Mouse (Mus musculus) forebrain, embryonic 11.5 days (tissue): ENCODE measurements at regions not wholly inside any gene's neighbourhood (a gene's known extent, or its start where the extent isn't known, plus 50 kb on each side); places are given as distances from the start of the nearest gene placed in this dataset.

Source experiments
- ATAC-seq: fragments of 200-750 bp; cut with Nextera tagmentation; replicated peaks from 2 replicates; pipeline ENCODE4 v1.8.0; 2017; ENCODE audit warnings: moderate TSS enrichment; ENCODE audit not compliant: low FRiP score
- DNase-seq: peaks from one replicate; pipeline ENCODE4 v3.0.0-alpha.2; 2017; ENCODE audit warnings: low spot score
- H3K27ac ChIP-seq: fragments of 300-500 bp; sonication (generic); 2 replicates; pipeline ENCODE4 v1.5.1; 2014; ENCODE audit warnings: low read depth, low read length
- H3K27me3 ChIP-seq: fragments of 300-500 bp; sonication (generic); 2 replicates; pipeline ENCODE4 v1.6.1; 2014; ENCODE audit warnings: mild to moderate bottlenecking, low read length, mixed read lengths; ENCODE audit not compliant: control insufficient read depth, insufficient read depth
- H3K36me3 ChIP-seq: fragments of 300-500 bp; sonication (generic); 2 replicates; pipeline ENCODE4 v1.6.1; 2014; ENCODE audit warnings: mild to moderate bottlenecking, low read length, moderate library complexity, mixed read lengths; ENCODE audit not compliant: control insufficient read depth, insufficient read depth
- H3K4me1 ChIP-seq: fragments of 300-500 bp; sonication (generic); replicated peaks from 2 replicates; pipeline ENCODE4 v1.6.1; 2014; ENCODE audit warnings: low read length, mixed read lengths; ENCODE audit not compliant: control insufficient read depth, insufficient read depth
- H3K4me2 ChIP-seq: fragments of 300-500 bp; sonication (generic); 2 replicates; pipeline ENCODE4 v1.6.1; 2014; ENCODE audit warnings: low read depth, mild to moderate bottlenecking, low read length, moderate library complexity, mixed read lengths; ENCODE audit not compliant: severe bottlenecking
- H3K4me3 ChIP-seq: fragments of 300-500 bp; sonication (generic); 2 replicates; pipeline ENCODE4 v1.5.1; 2014; ENCODE audit warnings: low read depth, low read length
- H3K9ac ChIP-seq: fragments of 300-500 bp; sonication (generic); 2 replicates; pipeline ENCODE4 v1.6.1; 2014; ENCODE audit warnings: low read length
- H3K9me3 ChIP-seq: fragments of 300-500 bp; sonication (generic); 2 replicates; pipeline ENCODE4 v1.6.1; 2016; ENCODE audit warnings: low read length, mixed read lengths; ENCODE audit not compliant: control insufficient read depth
- WGBS: fragments of 180-500 bp; shearing (Covaris S2); extraction: QIAGEN DNeasy Blood & Tissue Kit; methylation state at CpG from one replicate; pipeline ENCODE4 v1.1.7; 2014; 5-methylcytosine and 5-hydroxymethylcytosine counted together

DNA sequence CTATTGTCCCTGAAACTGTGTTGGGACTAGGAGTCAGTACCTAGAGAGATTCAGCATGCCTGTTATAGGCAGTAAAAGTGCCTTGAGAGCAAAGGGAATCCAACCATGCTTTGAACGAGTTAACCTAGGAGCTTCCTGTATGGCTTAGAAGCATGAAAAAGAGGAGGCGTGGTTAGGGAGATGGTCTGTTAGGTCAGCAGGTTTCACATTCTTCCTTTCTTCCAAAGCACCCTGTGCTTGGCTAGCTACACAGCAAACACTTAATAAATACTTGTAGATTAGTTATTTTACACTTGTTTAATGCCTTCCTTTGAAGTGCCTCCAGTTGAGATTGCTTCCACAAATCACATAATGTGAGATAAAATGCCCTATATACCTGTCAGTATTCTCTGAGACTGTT lies 284.9 kb upstream of the Adgra3 start:
- Histone ChIP-seq H3K27ac (no peak overlapping the region), H3K4me1 (no peaks in the 10 kb centered on the region), H3K4me3 (no peak overlapping the region), H3K4me2 (no peak overlapping the region), H3K9ac (no peak overlapping the region), H3K9me3 (no peaks in the 10 kb centered on the region), H3K36me3 (no peaks in the 10 kb centered on the region), H3K27me3 (no peaks in the 10 kb centered on the region)
- no peak for DNase-seq
- WGBS = 75% methylated on average over 2 of the region's 2 CpGs
- no peak for ATAC-seq

DNA sequence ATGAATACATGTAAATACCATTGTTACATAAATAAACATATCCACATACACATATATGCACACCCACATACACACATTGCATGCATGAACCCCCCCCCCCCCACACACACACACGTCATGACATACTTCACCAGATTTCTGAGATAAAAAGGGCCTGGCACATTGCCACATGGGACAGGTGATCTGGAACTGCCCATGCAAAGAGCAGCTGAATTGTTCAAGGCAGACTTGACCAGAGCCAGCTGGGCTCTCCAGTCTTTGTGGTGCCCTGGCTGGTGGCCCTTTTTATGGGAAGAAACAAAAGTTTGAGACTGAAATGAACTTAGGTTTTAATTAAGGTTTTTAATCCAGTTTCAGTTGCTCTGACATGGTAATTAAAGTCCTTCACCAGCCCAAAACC lies 250.7 kb upstream of the Adgra3 start:
- H3K4me3 ChIP-seq = no peak overlapping the region
- no peak overlapping the region for H3K4me2 ChIP-seq
- no peak overlapping the region for H3K9ac ChIP-seq
- 70% methylated on average over 1 of the region's 1 CpGs for WGBS
- DNase-seq (no peak), ATAC-seq (0 out of 2 replicates have a peak, but pooled peaks have one; percentile 39)
- no peaks in the 10 kb centered on the region for H3K27me3 ChIP-seq
- no peaks in the 10 kb centered on the region for H3K36me3 ChIP-seq
- no peak overlapping the region for H3K27ac ChIP-seq
- H3K4me1 ChIP-seq = no peaks in the 10 kb centered on the region
- no peaks in the 10 kb centered on the region for H3K9me3 ChIP-seq

DNA sequence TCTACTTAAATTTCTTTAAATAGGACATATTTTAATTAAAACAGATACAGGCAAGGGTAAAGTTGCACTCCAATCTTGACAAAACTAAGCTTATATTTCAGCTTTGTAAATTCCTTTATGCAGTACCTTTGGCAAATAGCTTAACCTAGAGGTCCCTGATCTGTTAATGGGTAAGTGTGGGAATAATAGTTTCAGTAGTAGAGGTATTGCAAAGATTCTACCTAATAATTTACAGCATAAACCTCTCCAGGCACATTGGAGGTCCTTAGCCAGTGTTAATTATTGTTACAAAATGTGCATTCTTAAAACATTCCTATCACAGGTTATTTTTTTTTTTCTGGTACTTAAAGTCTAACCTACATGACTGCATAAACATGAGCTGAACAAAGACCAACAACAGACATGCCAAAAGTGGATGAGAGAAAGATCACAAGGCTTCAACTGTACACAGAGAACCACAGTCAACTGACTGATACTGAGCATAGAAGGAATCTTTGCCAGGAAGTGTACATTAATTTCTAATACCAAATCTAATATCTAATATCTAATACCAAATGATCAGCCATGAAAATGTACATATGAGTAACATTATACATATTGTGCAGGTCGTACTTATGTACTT lies 245.2 kb upstream of the Adgra3 start:
- Histone ChIP-seq H3K9me3 (no peaks in the 10 kb centered on the region), H3K4me1 (no peaks in the 10 kb centered on the region), H3K4me3 (no peak overlapping the region), H3K27ac (no peak overlapping the region), H3K27me3 (no peaks in the 10 kb centered on the region), H3K36me3 (no peaks in the 10 kb centered on the region), H3K9ac (no peak overlapping the region), H3K4me2 (no peak overlapping the region)
- DNase-seq (no peak), ATAC-seq (no peak)
- 82% methylated on average over 1 of the region's 1 CpGs for WGBS

DNA sequence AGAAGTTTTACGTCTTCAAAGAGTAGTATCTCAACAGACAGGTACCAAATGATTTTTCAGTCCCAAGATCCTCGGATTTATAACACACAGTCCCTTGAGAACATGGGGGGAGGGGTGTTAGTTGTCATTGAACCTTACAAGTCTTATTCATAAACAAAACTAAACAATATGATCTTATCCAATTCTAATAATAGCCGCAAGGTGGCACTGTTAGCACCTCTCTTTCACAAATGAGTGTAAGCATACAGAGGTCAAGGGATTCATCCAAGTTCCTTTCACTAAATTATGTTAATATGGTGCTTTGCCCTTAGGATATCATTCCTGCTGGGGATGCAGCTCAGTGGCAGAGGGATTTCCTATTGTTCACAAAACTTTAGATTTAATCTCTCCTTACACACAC lies 235.0 kb upstream of the Adgra3 start:
- DNase-seq = no peak
- Histone ChIP-seq H3K36me3 (no peaks in the 10 kb centered on the region), H3K27ac (no peak overlapping the region), H3K4me2 (no peak overlapping the region), H3K4me1 (no peaks in the 10 kb centered on the region), H3K4me3 (no peak overlapping the region), H3K27me3 (no peaks in the 10 kb centered on the region), H3K9me3 (no peaks in the 10 kb centered on the region), H3K9ac (no peak overlapping the region)
- 62% methylated on average over 3 of the region's 3 CpGs for WGBS
- 0 out of 2 replicates have a peak, but pooled peaks have one; percentile 36 for ATAC-seq

DNA sequence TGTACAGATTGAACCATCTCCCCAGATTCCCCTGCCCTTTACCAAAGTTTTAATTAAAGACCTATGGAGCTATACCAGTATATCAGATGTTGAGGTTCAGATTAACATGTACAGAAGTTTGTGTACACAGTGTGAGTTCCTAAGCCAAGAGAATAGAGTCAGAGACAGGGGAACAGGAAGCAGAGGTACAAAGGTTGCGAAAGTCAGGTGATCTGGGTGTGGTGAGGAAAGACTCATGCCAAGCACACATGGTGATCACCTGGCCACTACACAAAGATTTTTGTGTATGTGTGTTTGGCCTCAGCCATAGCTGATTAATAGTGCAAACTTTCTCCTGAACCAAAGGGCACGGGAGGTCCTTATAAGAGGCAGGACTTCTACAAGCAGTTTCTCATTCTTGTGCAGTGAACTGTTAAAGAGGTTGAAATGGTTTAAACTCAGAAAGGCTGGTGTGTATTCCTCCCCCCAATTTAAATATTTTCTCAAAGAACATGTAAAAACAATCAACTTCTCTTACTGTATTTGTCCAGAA lies 232.1 kb upstream of the Adgra3 start:
- Histone ChIP-seq H3K27ac (no peak overlapping the region), H3K4me1 (no peaks in the 10 kb centered on the region), H3K36me3 (no peaks in the 10 kb centered on the region), H3K4me2 (no peak overlapping the region), H3K27me3 (no peaks in the 10 kb centered on the region), H3K9ac (no peak overlapping the region), H3K4me3 (no peak overlapping the region), H3K9me3 (no peaks in the 10 kb centered on the region)
- 68% methylated on average over 2 of the region's 2 CpGs for WGBS
- DNase-seq = no peak
- ATAC-seq = no peak

DNA sequence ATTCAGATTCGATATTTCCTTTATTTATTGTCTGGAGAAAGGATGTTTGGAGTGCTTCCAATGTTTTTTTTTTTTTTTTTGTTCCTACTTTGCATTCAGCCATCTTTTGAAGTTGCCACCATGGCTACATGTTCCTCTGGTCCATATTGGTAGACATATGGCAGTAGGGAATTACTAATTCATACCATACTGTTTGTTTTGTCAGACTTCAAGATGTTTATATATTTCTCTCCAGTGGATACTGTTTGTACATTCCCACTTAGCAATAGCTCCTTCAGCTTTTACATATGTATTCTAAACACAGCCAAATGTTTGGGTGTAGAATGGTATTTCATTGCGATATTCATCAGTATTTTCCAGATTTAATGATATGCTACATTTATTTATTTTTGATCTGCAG lies 201.6 kb upstream of the Adgra3 start:
- Histone ChIP-seq H3K36me3 (no peaks in the 10 kb centered on the region), H3K9ac (no peak overlapping the region), H3K4me3 (no peak overlapping the region), H3K4me2 (no peak overlapping the region), H3K27ac (no peak overlapping the region), H3K9me3 (no peaks in the 10 kb centered on the region), H3K27me3 (no peaks in the 10 kb centered on the region), H3K4me1 (no peaks in the 10 kb centered on the region)
- WGBS = 81% methylated on average over 2 of the region's 2 CpGs
- no peak for ATAC-seq
- no peak for DNase-seq

DNA sequence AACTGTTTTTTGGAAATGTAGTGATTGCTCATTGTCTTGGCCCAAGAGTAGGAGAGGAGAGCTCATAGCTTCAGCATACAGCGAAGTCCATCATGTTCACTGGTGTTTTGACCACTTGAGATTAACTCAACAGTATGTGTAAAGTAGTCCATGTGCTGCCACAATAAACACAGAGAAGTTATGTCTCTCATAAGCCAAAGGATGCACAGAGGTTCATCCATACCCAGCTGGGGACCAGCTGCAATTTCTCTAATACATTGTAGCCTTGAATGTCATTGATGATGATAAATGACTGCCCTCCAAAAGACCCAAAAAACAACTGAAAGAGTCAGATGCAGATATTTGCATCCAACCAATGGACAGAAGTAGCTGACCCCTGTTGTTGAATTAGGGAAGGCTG lies 199.2 kb upstream of the Adgra3 start:
- no peaks in the 10 kb centered on the region for H3K36me3 ChIP-seq
- H3K27ac ChIP-seq = no peak overlapping the region
- H3K4me2 ChIP-seq = no peak overlapping the region
- H3K9me3 ChIP-seq = no peaks in the 10 kb centered on the region
- no peak overlapping the region for H3K9ac ChIP-seq
- WGBS = 97% methylated on average over 1 of the region's 1 CpGs
- H3K4me3 ChIP-seq = no peak overlapping the region
- H3K4me1 ChIP-seq = no peaks in the 10 kb centered on the region
- DNase-seq = no peak
- no peak for ATAC-seq
- H3K27me3 ChIP-seq = no peaks in the 10 kb centered on the region

DNA sequence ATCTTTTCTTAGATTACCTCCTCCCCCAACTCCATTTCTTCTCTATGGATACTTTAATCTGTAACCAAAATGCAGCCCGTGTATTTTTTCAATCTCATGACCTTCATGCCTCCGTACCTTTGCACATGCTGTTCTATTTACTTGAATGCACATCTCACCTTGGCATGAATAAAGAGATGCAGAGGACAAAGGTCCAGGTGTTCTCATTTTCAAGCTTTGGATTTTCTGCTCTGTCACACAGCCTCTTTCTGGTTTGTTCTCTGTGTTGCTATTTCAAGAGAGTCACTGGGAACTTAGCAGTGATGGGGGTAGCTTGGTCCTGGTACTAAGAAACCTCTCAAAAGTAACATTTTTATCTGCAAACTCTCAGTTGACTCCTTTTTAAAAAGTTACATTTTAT lies 175.3 kb upstream of the Adgra3 start:
- H3K27me3 ChIP-seq = no peaks in the 10 kb centered on the region
- no peak overlapping the region for H3K27ac ChIP-seq
- WGBS = 79% methylated on average over 2 of the region's 2 CpGs
- DNase-seq = no peak
- H3K36me3 ChIP-seq = no peaks in the 10 kb centered on the region
- no peaks in the 10 kb centered on the region for H3K4me1 ChIP-seq
- no peak overlapping the region for H3K9ac ChIP-seq
- no peaks in the 10 kb centered on the region for H3K9me3 ChIP-seq
- ATAC-seq = no peak
- no peak overlapping the region for H3K4me3 ChIP-seq
- no peak overlapping the region for H3K4me2 ChIP-seq

DNA sequence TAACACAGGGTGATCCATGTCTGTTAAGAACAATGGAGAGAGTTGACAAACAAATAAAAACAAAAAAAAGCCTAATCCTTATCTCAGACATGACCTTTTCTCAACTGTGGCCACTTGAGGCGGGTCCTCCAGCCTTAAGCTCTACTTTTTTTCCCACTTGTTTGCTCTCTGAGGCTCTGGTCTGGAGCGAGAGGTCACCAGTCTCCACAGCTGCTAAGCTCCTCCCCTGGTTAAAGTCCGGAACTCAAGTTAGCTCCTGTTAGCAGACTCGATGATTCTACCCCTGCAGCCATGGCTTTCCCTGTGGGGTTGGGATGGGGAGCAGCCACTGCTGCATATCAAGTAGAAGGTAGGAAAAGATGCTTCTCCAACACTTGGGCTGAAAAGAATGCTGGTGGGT lies 158.2 kb upstream of the Adgra3 start:
- H3K27ac ChIP-seq = no peak overlapping the region
- no peak overlapping the region for H3K4me2 ChIP-seq
- WGBS = 45% methylated on average over 4 of the region's 4 CpGs
- no peaks in the 10 kb centered on the region for H3K36me3 ChIP-seq
- H3K4me1 ChIP-seq = no peaks in the 10 kb centered on the region
- H3K9ac ChIP-seq = no peak overlapping the region
- no peaks in the 10 kb centered on the region for H3K27me3 ChIP-seq
- DNase-seq = no peak
- no peak overlapping the region for H3K4me3 ChIP-seq
- H3K9me3 ChIP-seq = no peaks in the 10 kb centered on the region
- ATAC-seq = no peak
